Mouse (Mus musculus) cerebellum, adult 2 months (tissue): ENCODE results near the gene Gpr173. TPM values are rescaled to one million over a fixed set of nuclear protein-coding genes. Genes with fewer than 3 reads are reported as not detected.

ENCODE experiments used
- DNase-seq, 2 experiments: peaks; one replicate each; pipeline ENCODE4 v3.0.0; 2021
- H3K27ac ChIP-seq: fragments of 200-500 bp; 2 replicates; pipeline ENCODE4 v1.5.1; 2012; ENCODE audit warnings: low read length, control low read depth, inconsistent platforms; ENCODE audit not compliant: insufficient read depth
- H3K27me3 ChIP-seq: fragments of 200-500 bp; 2 replicates; pipeline ENCODE4 v1.6.1; 2012; ENCODE audit warnings: inconsistent platforms, mild to moderate bottlenecking, low read length, moderate library complexity; ENCODE audit not compliant: control insufficient read depth, insufficient read depth
- H3K4me1 ChIP-seq: fragments of 200-500 bp; 2 replicates; pipeline ENCODE4 v1.6.1; 2011; ENCODE audit warnings: low read length; ENCODE audit not compliant: control insufficient read depth, insufficient read depth
- H3K4me3 ChIP-seq: fragments of 200-500 bp; replicated peaks from 2 replicates; pipeline ENCODE3; 2011; ENCODE audit warnings: mild to moderate bottlenecking, low read depth, low read length, control low read depth; ENCODE audit not compliant: insufficient read depth
- CTCF ChIP-seq: fragments of 200-500 bp; IDR thresholded peaks from 2 replicates; pipeline ENCODE4 v1.5.1; 2011; ENCODE audit warnings: low read depth, mild to moderate bottlenecking, control low read depth, low read length, moderate library complexity, borderline replicate concordance; ENCODE audit not compliant: insufficient read depth
- POLR2A ChIP-seq: fragments of 200-500 bp; IDR thresholded peaks from 2 replicates; pipeline ENCODE4 v1.6.1; 2011; ENCODE audit warnings: low read length, control low read depth, borderline replicate concordance; ENCODE audit not compliant: insufficient read depth
- WGBS: fragments of 180-500 bp; shearing (Covaris S2); methylation state at CpG from one replicate; pipeline ENCODE4 v1.1.7; 2018; 5-methylcytosine and 5-hydroxymethylcytosine counted together
- polyA plus RNA-seq: library from polyadenylated mRNA; depleted of rRNA; stranded (reverse); fragments of >200 nt; gene quantifications from 2 replicates; pipeline ENCODE4 v1.2.3, GENCODE M21; 2012; rRNA removed

Gpr173 gene
- polyA plus RNA-seq, 1 experiment: 18.3 TPM

DNA sequence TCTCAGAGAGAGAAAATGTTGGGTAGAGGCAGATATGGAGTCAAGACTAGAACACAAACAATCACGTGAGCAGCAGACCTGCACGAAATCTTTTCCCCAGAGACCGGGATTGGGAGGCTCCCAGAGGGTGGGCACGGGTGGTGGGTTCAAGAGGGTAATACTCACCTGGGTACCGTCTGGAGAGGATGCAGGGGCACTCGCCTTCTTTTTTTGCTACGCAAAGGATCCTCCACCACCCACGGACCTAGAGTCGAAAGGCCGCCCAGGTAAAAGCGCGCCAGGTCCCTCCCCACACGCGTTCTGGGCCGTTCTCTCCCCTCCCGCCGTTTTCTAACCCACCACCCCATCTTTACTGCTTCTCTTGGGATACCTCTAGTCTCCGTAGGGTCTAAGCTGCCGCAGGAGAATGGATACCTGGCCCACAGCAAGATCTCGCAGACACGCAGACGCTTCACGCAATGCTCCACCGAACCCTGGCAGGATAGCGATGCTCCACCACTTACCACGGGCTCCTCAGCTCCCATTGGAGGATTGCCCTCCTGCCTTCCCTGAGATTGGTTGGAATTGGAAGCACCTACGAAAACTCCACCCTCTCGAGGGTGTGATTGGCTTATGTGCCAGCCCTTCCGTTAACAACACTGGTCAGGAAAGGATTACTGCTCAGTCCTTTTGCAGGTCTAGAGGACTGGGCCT is 41.4 kb downstream of the Gpr173 start, which contains the start of gene Kantr:
TSS of gene Kantr (minus strand) at position 500 of the 693 bp plus-strand sequence.
- peak within 1 kb of the TSS; percentile 87 for H3K4me3 ChIP-seq
- WGBS: 4% methylated on average over 29 of the region's 29 CpGs
- H3K27me3 ChIP-seq: no peaks in the 10 kb centered on the region
- TF ChIP-seq POLR2A: peak; percentile 64
- no peak for TF ChIP-seq CTCF
- peak; percentile 83 to 91 for DNase-seq
- peak within 1 kb of the TSS; percentile 37; the same call in 1 of the 2 replicates for H3K27ac ChIP-seq
- no peaks in the 10 kb centered on the region for H3K4me1 ChIP-seq

- TF ChIP-seq CTCF: no peak
- H3K4me1 ChIP-seq: no peaks in the 10 kb centered on the region
- 100% methylated on average over 1 of the region's 1 CpGs for WGBS
- H3K27me3 ChIP-seq: no peaks in the 10 kb centered on the region
- DNase-seq: no peak
- no peak overlapping the region for H3K4me3 ChIP-seq
- no peak overlapping the region for H3K27ac ChIP-seq
Observed at GRCm38 (mm10) chrX:152323584-152323983, 44.9 kb downstream of the Gpr173 start.

GRCm38 (mm10) chrX:152322776-152323175 is 45.7 kb downstream of the Gpr173 start:
- WGBS: 26% methylated on average over 2 of the region's 2 CpGs
- TF ChIP-seq CTCF (no peak), POLR2A (no peak)
- Histone ChIP-seq H3K27me3 (no peaks in the 10 kb centered on the region), H3K4me3 (no peak overlapping the region), H3K4me1 (no peaks in the 10 kb centered on the region), H3K27ac (no peak overlapping the region)
- DNase-seq: no peak

GRCm38 (mm10) chrX:152320535-152320934 is 48.0 kb downstream of the Gpr173 start:
- no peak for TF ChIP-seq POLR2A
- no peak for TF ChIP-seq CTCF
- Histone ChIP-seq H3K4me1 (no peaks in the 10 kb centered on the region), H3K27me3 (no peaks in the 10 kb centered on the region), H3K4me3 (no peak overlapping the region), H3K27ac (no peak overlapping the region)
- WGBS: 88% methylated on average over 4 of the region's 4 CpGs
- no peak for DNase-seq

GRCm38 (mm10) chrX:152307942-152308341 is 60.6 kb downstream of the Gpr173 start:
- no peaks in the 10 kb centered on the region for H3K4me1 ChIP-seq
- peak; percentile 11 to 32 for DNase-seq
- WGBS: 49% methylated on average over 2 of the region's 2 CpGs
- TF ChIP-seq CTCF: peak; percentile 42; the same call in 1 of the 2 replicates
- TF ChIP-seq POLR2A: no peak
- H3K27me3 ChIP-seq: no peaks in the 10 kb centered on the region
- H3K27ac ChIP-seq: no peak overlapping the region
- H3K4me3 ChIP-seq: no peak overlapping the region

GRCm38 (mm10) chrX:152307371-152307770 is 61.1 kb downstream of the Gpr173 start:
- Histone ChIP-seq H3K27me3 (no peaks in the 10 kb centered on the region), H3K27ac (no peak overlapping the region), H3K4me3 (no peak overlapping the region), H3K4me1 (no peaks in the 10 kb centered on the region)
- TF ChIP-seq CTCF (no peak), POLR2A (no peak)
- DNase-seq: no peak

DNA sequence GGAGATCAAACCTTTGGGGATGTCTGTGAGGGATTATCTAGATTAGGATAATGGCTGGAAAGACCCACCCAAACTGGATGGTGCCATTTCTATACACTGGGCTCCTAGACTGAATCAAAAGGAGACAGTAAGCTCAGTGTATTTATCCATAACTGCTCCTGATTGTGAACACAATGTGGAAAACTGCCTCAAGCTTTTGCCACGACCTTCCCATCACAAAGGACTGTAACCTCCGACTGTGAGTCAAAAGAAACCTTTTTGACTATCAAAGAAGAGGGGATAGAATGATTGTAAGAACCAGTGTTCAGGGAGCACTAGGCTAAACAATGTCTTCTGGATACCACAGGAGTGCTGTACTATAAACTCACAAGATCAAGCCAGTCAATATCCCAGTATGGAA is 62.3 kb downstream of the Gpr173 start:
- TF ChIP-seq CTCF (no peak), POLR2A (no peak)
- WGBS: 73% methylated on average over 2 of the region's 2 CpGs
- Histone ChIP-seq H3K27ac (no peak overlapping the region), H3K27me3 (no peaks in the 10 kb centered on the region), H3K4me1 (no peaks in the 10 kb centered on the region), H3K4me3 (no peak overlapping the region)
- DNase-seq: no peak

Other genes with a start within 250 kb of the Gpr173 start
- gene Iqsec2, start 224.4 kb downstream of the Gpr173 start, polyA plus RNA-seq: 79.8 and 84.7 TPM in 2 replicates
- 32.0 and 45.3 TPM in 2 replicates for gene Kdm5c, start 135.7 kb downstream of the Gpr173 start, polyA plus RNA-seq
- gene Kantr, start 41.2 kb downstream of the Gpr173 start, polyA plus RNA-seq: 25.5 and 28.8 TPM in 2 replicates
- gene Tspyl2, start 26.3 kb downstream of the Gpr173 start, polyA plus RNA-seq: 191 and 195 TPM in 2 replicates
- not detected in 2 replicates for gene Cldn34a, start 194.6 kb upstream of the Gpr173 start, polyA plus RNA-seq